Mouse (Mus musculus) fat pad, adult 2 months (tissue): ENCODE measurements around the gene Slc2a5.

ENCODE experiments used
- DNase-seq: peaks from one replicate; pipeline ENCODE4 v3.0.0-alpha.2; 2011; ENCODE audit warnings: low read depth, low spot score; ENCODE audit errors: extremely low read depth

Gene Slc2a5

GRCm38 (mm10) chr4:150098880-150099279, 20.2 kb upstream of the Slc2a5 start:
- DNase-seq = no peak

GRCm38 (mm10) chr4:150102822-150103221, 16.3 kb upstream of the Slc2a5 start:
- no peak for DNase-seq

GRCm38 (mm10) chr4:150105671-150106070, 13.4 kb upstream of the Slc2a5 start:
- DNase-seq = no peak

- no peak for DNase-seq
Observed at GRCm38 (mm10) chr4:150106637-150107036, 12.4 kb upstream of the Slc2a5 start.

GRCm38 (mm10) chr4:150109636-150110035, 9.4 kb upstream of the Slc2a5 start:
- no peak for DNase-seq

- no peak for DNase-seq
Observed at GRCm38 (mm10) chr4:150110373-150110772, 8.7 kb upstream of the Slc2a5 start.

GRCm38 (mm10) chr4:150112867-150113266, 6.2 kb upstream of the Slc2a5 start:
- DNase-seq = no peak

GRCm38 (mm10) chr4:150114505-150115061, 4.5 kb upstream of the Slc2a5 start:
- no peak for DNase-seq

GRCm38 (mm10) chr4:150117311-150117710, 1.8 kb upstream of the Slc2a5 start:
- no peak for DNase-seq

- DNase-seq = no peak
Observed at GRCm38 (mm10) chr4:150118163-150118562, 920 bp upstream of the Slc2a5 start.

GRCm38 (mm10) chr4:150119640-150120039, 557 bp downstream of the Slc2a5 start:
- no peak for DNase-seq

GRCm38 (mm10) chr4:150120173-150120833, 1.2 kb downstream of the Slc2a5 start:
- no peak for DNase-seq

- no peak for DNase-seq
Observed at GRCm38 (mm10) chr4:150121430-150121829, 2.3 kb downstream of the Slc2a5 start.

GRCm38 (mm10) chr4:150122476-150122875, 3.4 kb downstream of the Slc2a5 start:
- no peak for DNase-seq

- no peak for DNase-seq
Observed at GRCm38 (mm10) chr4:150126373-150126772, 7.3 kb downstream of the Slc2a5 start.

- DNase-seq = no peak
Observed at GRCm38 (mm10) chr4:150127894-150128293, 8.8 kb downstream of the Slc2a5 start.

GRCm38 (mm10) chr4:150128571-150128970, 9.5 kb downstream of the Slc2a5 start:
- no peak for DNase-seq

- no peak for DNase-seq
Observed at GRCm38 (mm10) chr4:150130661-150131060, 11.6 kb downstream of the Slc2a5 start.

- no peak for DNase-seq
Observed at GRCm38 (mm10) chr4:150132692-150133271, 13.7 kb downstream of the Slc2a5 start.

- no peak for DNase-seq
Observed at GRCm38 (mm10) chr4:150135254-150135653, 16.2 kb downstream of the Slc2a5 start.

GRCm38 (mm10) chr4:150136693-150137092, 17.6 kb downstream of the Slc2a5 start:
- DNase-seq = no peak

- DNase-seq = no peak
Observed at GRCm38 (mm10) chr4:150137368-150138083, 18.4 kb downstream of the Slc2a5 start.
